In the genomic region with DNA sequence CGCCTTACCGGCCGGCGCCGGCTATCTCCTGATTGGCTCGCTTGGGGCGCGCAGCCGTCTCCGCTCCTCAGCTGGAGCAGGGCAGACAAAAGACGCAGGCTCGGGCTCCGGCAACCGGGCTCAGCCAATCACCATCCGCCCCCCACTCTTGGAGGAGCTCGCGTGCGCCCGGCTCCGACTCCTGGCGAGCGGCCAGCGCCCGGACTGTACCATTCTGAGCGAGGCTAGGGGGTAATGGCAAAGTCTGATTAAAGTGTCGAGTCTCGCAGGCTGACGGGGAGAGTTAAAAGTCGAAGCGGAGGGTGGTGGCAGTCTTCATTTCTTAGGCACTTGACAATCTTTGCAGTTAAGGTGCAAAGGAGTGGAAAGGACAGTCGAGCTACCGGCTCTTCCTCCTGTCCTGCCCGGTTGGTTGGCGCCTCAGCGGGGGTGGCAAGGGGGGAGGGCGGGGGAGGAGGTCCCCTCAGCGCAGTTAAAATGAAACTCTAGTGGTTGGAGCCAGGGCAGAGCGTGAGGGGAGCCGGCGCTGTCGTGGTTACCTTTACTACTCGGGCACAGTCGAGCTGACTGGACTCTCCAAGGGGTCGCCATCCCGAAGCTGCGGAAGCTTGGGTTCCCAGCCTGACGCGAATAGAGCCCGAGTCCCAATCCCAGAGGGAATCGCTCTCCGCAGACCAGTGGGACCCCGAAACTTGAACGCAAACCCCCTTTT, we compare ENCODE assay signal across 8 mouse cellular contexts. TPM values are rescaled to one million over a fixed set of nuclear protein-coding genes. Genes with fewer than 3 reads are reported as not detected.
DNase-seq lines count a peak whose midpoint lies in the region; ATAC-seq lines count a peak whose summit lies in the region.

Gene Pik3r3 (plus strand): TSS at position 479 of the 712 bp plus-strand sequence.

- H3K36me3 ChIP-seq in heart, embryonic 14.5 days (ENCODE audit: control insufficient read depth, insufficient read depth, low read length): no peaks in the 10 kb centered on the region
- H3K36me3 ChIP-seq in liver, embryonic 13.5 days: no peaks in the 10 kb centered on the region
- no peaks in the 10 kb centered on the region for H3K36me3 ChIP-seq in stomach, embryonic 16.5 days (ENCODE audit: control insufficient read depth, insufficient read depth, low read length)

- H3K4me2 ChIP-seq in heart, embryonic 14.5 days (ENCODE audit: low read length): peak within 1 kb of the TSS; percentile 76
- H3K4me2 ChIP-seq in liver, embryonic 13.5 days: peak within 1 kb of the TSS; percentile 96
- H3K4me2 ChIP-seq in stomach, embryonic 16.5 days (ENCODE audit: low read depth, low read length): peak within 1 kb of the TSS; percentile 78

- ATAC-seq in CD4-positive, CD25-positive, alpha-beta regulatory T cell, adult 4 months: peak; percentile 94
- peak; percentile 100 for ATAC-seq in heart, embryonic 14.5 days (ENCODE audit: insufficient number of reproducible peaks, insufficient read depth, low FRiP score, low read depth)
- ATAC-seq in liver, embryonic 13.5 days (ENCODE audit: low read depth): peak; percentile 100
- peak; percentile 100 for ATAC-seq in stomach, embryonic 16.5 days (ENCODE audit: insufficient read depth, low FRiP score)

- H3K4me3 ChIP-seq in heart, embryonic 14.5 days (ENCODE audit: control insufficient read depth in 1 of 2, insufficient read depth in 1 of 2, low read depth in 1 of 2, low read length in 2 of 2): peak within 1 kb of the TSS; percentile 73 to 97
- H3K4me3 ChIP-seq in liver, embryonic 13.5 days (replicated peaks): peak within 1 kb of the TSS; percentile 82
- peak within 1 kb of the TSS; percentile 87 for H3K4me3 ChIP-seq in stomach, embryonic 16.5 days (replicated peaks; ENCODE audit: low read length)

- peak within 1 kb of the TSS; percentile 100 for H3K27ac ChIP-seq in heart, embryonic 14.5 days (replicated peaks in 1 of 2; ENCODE audit: control insufficient read depth in 1 of 2, insufficient read depth in 1 of 2, low read depth in 2 of 2, low read length in 2 of 2)
- peak within 1 kb of the TSS; percentile 89 for H3K27ac ChIP-seq in liver, embryonic 13.5 days
- H3K27ac ChIP-seq in stomach, embryonic 16.5 days (ENCODE audit: low read length): peak within 1 kb of the TSS; percentile 98

- DNase-seq in c-Kit-negative CD71-positive TER-119-positive erythroid progenitor cells, embryonic 14.5 days (ENCODE audit: low read depth, low spot score): peak; percentile 93
- DNase-seq in fibroblast of lung, adult 2 months (ENCODE audit: low read depth): peak; percentile 91
- DNase-seq in kidney, postnatal 14 days: peak; percentile 99
- peak; percentile 98 for DNase-seq in liver, embryonic 13.5 days
- peak; percentile 94 for DNase-seq in neural tube, embryonic 10.5 days (ENCODE audit: extremely low spot score, low spot score)

- under 1% methylated on average over 53 of the region's 53 CpGs for WGBS in heart, embryonic 14.5 days
- under 1% methylated on average over 53 of the region's 53 CpGs for WGBS in liver, embryonic 13.5 days (ENCODE audit: insufficient replicate concordance)
- WGBS in stomach, embryonic 16.5 days: under 1% methylated on average over 53 of the region's 53 CpGs

- peaks cover 3 to 17% of the 10 kb centered on the region in 2 experiments; a peak in 3 of 4 replicates for H3K4me1 ChIP-seq in heart, embryonic 14.5 days (ENCODE audit: control insufficient read depth in 2 of 2, insufficient read depth in 2 of 2, low read length in 2 of 2)
- H3K4me1 ChIP-seq in liver, embryonic 13.5 days (replicated peaks): peaks cover 16% of the 10 kb centered on the region
- peaks cover 6% of the 10 kb centered on the region; the same call in 1 of the 2 replicates for H3K4me1 ChIP-seq in stomach, embryonic 16.5 days (ENCODE audit: control insufficient read depth, insufficient read depth, low read length)

- H3K27me3 ChIP-seq in heart, embryonic 14.5 days (ENCODE audit: control insufficient read depth, insufficient read depth, low read length): no peaks in the 10 kb centered on the region
- H3K27me3 ChIP-seq in liver, embryonic 13.5 days: peaks cover 15% of the 10 kb centered on the region
- no peaks in the 10 kb centered on the region for H3K27me3 ChIP-seq in stomach, embryonic 16.5 days (ENCODE audit: control insufficient read depth, insufficient read depth, low read length)

- H3K9me3 ChIP-seq in heart, embryonic 14.5 days (ENCODE audit: control insufficient read depth, low read length): no peaks in the 10 kb centered on the region
- H3K9me3 ChIP-seq in liver, embryonic 13.5 days (replicated peaks): no peaks in the 10 kb centered on the region
- H3K9me3 ChIP-seq in stomach, embryonic 16.5 days (replicated peaks; ENCODE audit: control insufficient read depth, low read length): no peaks in the 10 kb centered on the region

- peak within 1 kb of the TSS; percentile 97 for H3K9ac ChIP-seq in heart, embryonic 14.5 days (ENCODE audit: low read length)
- H3K9ac ChIP-seq in liver, embryonic 13.5 days: peak within 1 kb of the TSS; percentile 84
- H3K9ac ChIP-seq in stomach, embryonic 16.5 days (ENCODE audit: low read length): peak within 1 kb of the TSS; percentile 93

RNA-seq across cellular contexts. Expression of gene Pik3r3, which starts in this region (rescaled TPM):
- 1 to 10 TPM; 3.8 to 5.1 TPM for polyA plus RNA-seq in CD4-positive, CD25-positive, alpha-beta regulatory T cell, adult 4 months (2017; shearing (Covaris generic))
- polyA plus RNA-seq in heart, embryonic 14.5 days (2014; fragmentation: Nextera tagmentation; extraction: Ambion mirVana): 14.6 and 16.7 TPM in 2 replicates
- 1.1 and 1.2 TPM in 2 replicates for polyA plus RNA-seq in liver, embryonic 13.5 days (2015; fragmentation: Nextera tagmentation; extraction: Ambion mirVana)
- polyA plus RNA-seq in stomach, embryonic 16.5 days (2015; fragmentation: Nextera tagmentation; extraction: Ambion mirVana): 12.3 and 12.6 TPM in 2 replicates

Comparison
In these comparisons a context has a peak if more than half of its experiments do, and no peak if none do; other contexts are left out.
1. Peak in every context shown above with its lines: DNase-seq, ATAC-seq, H3K4me3 ChIP-seq and H3K27ac ChIP-seq.